Mouse (Mus musculus) layer of hippocampus, adult 8-10 months (tissue): ENCODE data around the gene Slc16a8. TPM values are rescaled to one million over a fixed set of nuclear protein-coding genes. Genes with fewer than 3 reads are reported as not detected.
"Not testable (repeated sequence)": the region's sequence is repeated elsewhere in the genome, so short reads cannot be mapped to it uniquely, and the experiment has no call there.

ENCODE experiments used
- DNase-seq, 2 experiments: peaks; one replicate each; pipeline ENCODE4 v3.0.0; 2022; ENCODE audit warnings: low spot score in 2 of 2
- total RNA-seq, 4 experiments: library from RNA; stranded (reverse); gene quantifications; 2 replicates each; pipeline ENCODE4 v1.2.4; 2022

Slc16a8 gene
- total RNA-seq, 4 experiments from 2014 or later = 0.30 TPM; not detected in 3

- DNase-seq = no peak
These were observed 8.3 kb upstream of the Slc16a8 start for GRCm38 (mm10) chr15:79262786-79263309.

DNA sequence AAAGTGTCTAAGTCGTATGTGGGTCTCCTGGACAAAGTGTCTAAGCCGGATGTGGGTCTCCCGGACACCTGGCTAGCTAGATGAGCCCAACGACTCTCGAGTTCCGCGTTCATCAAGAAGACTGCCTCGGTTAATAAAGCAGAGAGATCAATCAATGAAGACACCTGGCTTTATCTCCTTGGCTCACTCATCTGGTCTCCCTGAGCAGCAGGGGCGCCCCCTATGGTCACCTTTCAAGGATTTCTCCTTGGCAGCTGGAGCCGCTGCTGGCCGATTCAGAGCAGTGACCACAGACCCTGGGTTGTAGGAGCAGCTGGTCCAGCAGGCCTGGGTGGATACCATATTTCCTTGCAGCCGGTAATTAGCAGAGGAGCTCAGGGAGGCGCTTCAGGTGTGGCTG is 7.8 kb upstream of the Slc16a8 start:
- DNase-seq = no peak

DNA sequence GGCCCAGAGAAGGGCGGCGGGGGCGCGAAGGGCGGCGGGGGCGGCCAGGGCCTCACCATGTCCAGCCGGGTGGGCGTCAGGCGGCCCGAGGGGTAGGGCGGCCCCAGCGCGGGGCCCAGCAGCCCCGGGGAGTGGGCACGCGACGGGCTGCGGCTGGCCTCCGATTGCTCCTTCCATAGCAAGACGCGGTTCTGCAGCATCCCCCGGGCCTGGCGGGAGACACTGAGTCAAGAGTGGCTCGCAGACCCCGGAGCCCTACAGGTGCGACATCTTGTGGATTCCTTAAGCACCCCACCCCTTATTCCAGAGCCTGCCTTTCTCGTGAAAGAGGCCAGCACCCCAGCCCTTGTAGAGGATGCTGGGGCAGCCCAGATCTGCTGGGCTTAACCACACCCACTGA is 7.2 kb upstream of the Slc16a8 start:
- no peak for DNase-seq

- DNase-seq = no peak
These were observed 6.6 kb upstream of the Slc16a8 start for GRCm38 (mm10) chr15:79261095-79261725.

- no peak for DNase-seq
These were observed 4.0 kb upstream of the Slc16a8 start for GRCm38 (mm10) chr15:79258521-79258920.

DNA sequence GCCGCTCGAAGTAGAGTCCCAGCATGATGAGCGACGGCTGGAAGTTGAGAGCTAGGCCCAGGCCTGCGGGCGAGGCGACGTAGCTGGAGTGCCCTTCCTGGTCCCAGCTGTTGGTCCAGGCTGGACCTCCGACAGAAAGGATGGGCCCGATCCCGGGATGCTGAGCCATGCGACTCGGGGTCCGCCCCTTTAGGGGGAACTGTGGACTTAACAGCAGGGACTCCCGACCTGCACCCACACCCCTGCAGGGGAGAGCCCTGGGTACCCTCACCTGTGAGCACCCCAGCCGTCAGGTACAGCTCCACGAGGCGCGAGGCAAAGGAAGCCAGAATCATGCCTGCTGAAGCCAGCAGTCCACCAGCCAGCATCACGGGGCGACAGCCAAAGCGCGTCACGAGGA is 2.0 kb downstream of the Slc16a8 start:
- DNase-seq = no peak

- no peak for DNase-seq
These were observed 2.6 kb downstream of the Slc16a8 start for GRCm38 (mm10) chr15:79251781-79252491.

DNA sequence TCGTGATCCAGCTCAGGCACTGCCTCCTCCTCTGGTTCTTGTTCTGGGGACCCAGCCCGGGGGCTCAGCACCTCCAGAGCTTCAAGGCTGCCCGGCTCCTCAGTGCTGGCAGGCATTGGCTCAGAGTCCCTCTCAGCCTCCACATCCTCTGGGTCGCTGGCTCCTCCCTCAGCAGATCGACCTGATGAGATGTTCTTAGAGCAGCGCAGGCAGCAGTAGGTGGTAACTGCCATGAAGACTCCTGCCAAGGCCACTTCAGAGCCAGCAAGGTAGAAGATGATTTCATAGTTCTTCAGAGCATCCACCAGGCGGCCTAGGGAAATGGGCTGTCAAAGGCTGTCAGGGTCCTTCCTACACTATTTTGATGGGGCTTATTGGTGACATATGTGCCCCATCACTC is 3.4 kb downstream of the Slc16a8 start:
- no peak for DNase-seq

DNA sequence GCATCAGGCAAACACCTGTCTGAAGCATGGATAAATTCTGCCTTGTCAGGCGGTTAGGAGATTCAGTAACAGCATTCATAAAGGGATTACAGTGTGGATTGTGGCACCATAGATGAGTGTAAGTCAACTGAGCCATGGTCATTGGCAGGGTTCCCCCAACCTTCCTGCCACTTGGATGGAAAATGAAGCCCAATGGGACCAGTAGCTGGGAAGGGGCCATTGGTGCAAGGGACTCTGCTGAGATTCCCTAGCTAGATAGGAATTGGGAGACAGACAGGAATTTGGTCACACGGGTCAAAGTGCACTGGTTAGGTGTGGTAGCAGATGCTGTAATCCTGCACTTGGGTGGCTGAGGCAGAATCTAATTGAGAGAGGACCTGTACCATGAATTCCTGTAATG is 4.3 kb downstream of the Slc16a8 start:
- no peak for DNase-seq

GRCm38 (mm10) chr15:79245321-79245720 is 9.2 kb downstream of the Slc16a8 start:
- DNase-seq = no peak

GRCm38 (mm10) chr15:79244071-79244893 is 10.3 kb downstream of the Slc16a8 start:
- no peak for DNase-seq

- peak; percentile 97 for DNase-seq
These were observed 11.1 kb downstream of the Slc16a8 start for GRCm38 (mm10) chr15:79243234-79244042.

DNA sequence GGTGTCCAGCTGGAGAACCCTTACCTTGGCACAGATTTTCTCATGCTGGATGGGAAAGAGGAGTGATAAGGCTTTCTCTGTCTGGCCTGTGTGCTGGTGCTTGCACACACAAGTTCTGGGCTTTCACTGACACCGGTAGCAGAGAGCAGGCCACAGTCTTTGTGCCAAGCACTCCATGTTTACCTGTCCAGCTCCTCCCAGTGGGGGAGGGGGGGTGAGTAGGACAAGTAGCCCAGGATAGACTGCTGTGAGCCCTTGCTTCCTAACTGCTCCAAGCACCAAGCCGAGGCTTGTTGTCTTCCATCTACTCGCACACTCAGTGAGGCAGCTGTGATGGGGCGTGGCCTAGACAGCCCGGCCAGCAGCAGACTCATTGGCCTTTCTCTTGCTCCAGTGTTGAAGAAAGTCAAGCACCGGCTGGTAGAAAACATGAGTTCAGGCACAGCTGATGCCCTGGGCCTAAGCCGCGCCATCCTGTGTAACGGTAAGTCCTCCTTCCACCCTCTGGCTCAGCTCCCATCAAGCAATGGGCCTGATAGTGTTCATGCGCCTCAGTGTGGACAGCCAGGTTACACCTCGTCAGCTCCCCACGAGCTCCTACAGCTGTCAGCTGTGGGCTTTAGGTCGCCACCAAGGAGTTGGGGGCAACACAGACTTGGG is 11.9 kb downstream of the Slc16a8 start:
- no peak for DNase-seq

DNA sequence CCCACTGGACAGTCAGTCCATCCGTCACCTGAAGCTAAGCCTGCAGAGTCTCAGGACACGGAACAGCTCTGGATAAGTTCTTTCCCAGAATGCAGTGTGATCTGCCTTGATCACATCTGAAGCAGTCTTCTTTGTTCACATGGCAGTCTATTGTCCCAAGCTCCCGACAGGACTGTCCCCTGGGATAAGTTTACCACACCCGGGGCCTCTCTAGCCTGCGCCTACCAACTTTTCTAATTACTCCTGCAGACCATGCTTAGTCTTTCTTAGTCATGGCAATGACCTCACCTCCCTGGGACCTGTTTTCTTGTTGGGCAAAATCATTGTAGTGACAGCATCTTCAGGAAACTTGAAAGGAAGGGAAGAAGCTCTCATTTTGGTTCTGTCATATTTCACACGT is 16.5 kb downstream of the Slc16a8 start:
- no peak for DNase-seq

- no peak for DNase-seq
These were observed 19.3 kb downstream of the Slc16a8 start for GRCm38 (mm10) chr15:79235268-79235667.

DNA sequence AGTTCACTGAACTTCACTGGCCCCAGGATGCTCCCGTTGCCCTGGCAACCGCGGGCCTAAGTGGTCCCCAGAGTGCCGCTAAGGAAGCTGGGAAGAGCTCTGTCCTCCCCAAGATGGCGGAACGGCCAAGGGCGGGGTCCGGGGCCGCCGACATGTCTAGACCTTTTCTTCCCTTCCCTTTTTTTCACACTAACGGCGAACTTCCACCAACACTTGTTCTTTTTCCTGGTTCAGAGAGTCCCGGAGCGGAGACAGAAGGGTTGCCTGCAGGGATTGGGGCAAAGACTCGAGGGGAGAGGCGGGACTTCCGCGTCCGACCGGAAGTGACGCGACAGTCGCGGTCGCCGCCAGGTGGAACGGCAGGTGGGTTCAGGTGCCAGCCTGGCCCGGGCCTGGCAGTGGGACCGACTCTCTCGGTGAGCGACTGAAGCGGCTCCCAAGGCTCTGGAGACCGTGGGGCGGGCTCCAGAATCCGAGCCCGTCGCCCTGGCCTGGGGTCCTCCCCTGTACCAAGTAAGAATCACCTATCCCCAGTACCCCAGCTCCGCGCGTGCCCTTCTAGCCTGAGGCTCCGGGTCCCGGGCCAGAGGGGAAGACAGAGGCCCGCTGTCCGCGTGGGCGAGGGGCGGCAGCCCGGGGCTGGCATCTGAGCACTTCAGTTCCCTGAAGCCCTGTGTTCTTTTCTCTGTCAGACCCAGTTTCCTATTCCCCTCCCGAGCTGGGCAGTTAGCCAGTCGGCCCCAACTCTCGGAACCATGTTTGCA is 25.3 kb downstream of the Slc16a8 start, which contains the start of the genes Pick1 and Gm49486:
Pick1 (plus strand) TSS at position 116 of the 764 bp plus-strand sequence.
Gm49486 (plus strand) TSS at position 334 of the 764 bp plus-strand sequence.
- peak; percentile 81 to 83 for DNase-seq

DNA sequence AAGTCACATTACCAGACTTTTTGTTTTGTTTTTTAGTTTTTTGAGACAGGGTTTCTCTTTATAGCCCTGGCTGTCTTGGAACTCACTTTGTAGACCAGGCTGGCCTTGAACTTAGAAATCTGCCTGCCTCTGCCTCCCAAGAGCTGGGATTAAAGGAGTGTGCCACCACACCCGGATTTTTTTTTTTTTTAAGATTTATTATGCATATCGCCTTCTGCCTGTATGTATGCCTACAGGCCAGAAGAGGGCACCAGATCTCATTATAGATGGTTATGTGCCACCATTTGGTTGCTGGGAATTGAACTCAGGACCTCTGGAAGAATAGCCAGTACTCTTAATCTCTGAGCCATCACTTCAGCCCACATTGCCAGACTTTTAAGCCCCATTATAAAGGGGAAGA is 28.8 kb downstream of the Slc16a8 start:
- DNase-seq = not testable (repeated sequence)

DNA sequence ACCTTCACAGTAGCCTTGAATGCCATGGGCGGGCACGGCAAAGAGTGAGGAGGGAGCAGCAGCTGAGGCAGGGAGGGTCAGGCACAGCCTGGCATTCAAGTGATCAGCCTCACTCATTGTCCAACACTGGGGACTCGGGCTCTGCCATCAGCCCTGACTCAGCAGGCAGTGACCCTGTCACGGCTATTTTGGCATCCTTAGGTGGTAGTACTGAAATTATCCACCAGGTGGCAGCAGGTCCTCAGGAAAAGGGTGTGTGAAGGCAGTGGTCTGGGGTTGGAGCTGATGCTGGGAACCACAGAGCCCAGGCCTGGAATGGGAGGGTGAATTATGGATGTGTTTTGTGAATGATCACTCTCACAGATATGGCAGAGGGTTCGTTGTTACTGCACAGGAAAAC is 29.9 kb downstream of the Slc16a8 start:
- DNase-seq = peak; percentile 90

DNA sequence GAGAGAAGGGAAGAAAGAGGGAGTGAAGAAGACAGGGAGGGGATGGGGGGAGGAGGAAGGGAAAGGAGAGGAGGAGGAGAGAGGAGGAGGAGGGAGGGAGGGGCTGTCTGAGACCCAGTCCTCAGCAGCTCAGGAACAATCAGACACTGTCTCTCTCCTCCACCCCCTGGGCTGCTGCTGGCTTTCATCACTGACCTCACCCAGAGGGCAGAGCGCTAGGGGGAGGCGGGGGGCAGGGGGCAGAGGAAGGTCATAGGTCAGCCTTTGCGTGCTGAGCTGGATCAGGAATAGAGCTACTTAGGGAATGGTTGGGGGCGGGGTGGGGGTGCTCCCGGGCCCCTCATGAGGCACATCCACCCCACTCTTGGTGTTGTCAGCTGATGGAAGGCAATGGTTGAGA is 30.9 kb downstream of the Slc16a8 start:
- DNase-seq = no peak

- DNase-seq = no peak
These were observed 35.0 kb downstream of the Slc16a8 start for GRCm38 (mm10) chr15:79219572-79219971.
